Mouse (Mus musculus) stomach, postnatal 0 days (tissue): Measurements from ENCODE around the gene Gm8439.

Experiments used
- CTCF ChIP-seq: IDR thresholded peaks from 2 replicates; pipeline ENCODE4 v1.5.1; 2016; ENCODE audit warnings: antibody characterized with exemption, low read depth, mild to moderate bottlenecking, moderate library complexity
- EP300 ChIP-seq: optimal IDR thresholded peaks from 2 replicates; pipeline ENCODE3; 2016; ENCODE audit warnings: antibody characterized with exemption

GRCm38 (mm10) chr4:120635351-120635750 is 46.8 kb downstream of the Gm8439 start:
- TF ChIP-seq CTCF (no peak), EP300 (no peak)
